Mouse (Mus musculus): ENCODE results near the gene Gm7735. TPM values are rescaled to one million over a fixed set of nuclear protein-coding genes. Genes with fewer than 3 reads are reported as not detected.

The Gm7735 gene
- polyA plus RNA-seq, 1 experiment from 2014 or later, result not detected

DNA sequence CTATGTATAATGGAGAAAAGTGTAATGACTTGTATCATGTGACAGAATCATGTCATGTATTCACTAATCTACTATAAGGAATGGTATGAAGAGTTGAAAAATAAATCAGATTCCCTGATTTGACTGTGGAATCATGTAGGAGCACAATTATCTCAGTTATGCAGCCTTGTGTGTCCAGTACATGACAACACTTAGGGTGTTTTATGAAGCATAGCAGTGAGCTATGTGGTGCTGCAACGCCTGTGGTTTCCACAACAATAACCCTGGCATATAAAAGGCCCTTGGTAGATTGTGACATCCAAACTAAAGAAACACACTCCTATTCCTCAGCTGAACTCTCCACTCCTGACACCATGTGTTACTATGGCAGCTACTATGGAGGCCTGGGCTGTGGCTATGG, 36.3 kb downstream of the Gm7735 start, which contains the start of gene Krtap20-2:
TSS of gene Krtap20-2 (plus strand) at position 301 of the 400 bp plus-strand sequence.
- Histone ChIP-seq H3K4me1 (ENCODE audit: insufficient read depth) (no peaks in the 10 kb centered on the region), H3K4me3 (ENCODE audit: low read depth, low read length) (no peak within 1 kb of the TSS), H3K9me3 (ENCODE audit: low read length) (no peaks in the 10 kb centered on the region; the same call in 1 of the 2 replicates), H3K9ac (replicated peaks) (no peak within 1 kb of the TSS), H3K27me3 (ENCODE audit: insufficient read depth, low read length) (no peaks in the 10 kb centered on the region), H3K4me2 (ENCODE audit: low read depth, low read length) (no peak within 1 kb of the TSS), H3K36me3 (replicated peaks; ENCODE audit: insufficient read depth, low read length) (no peaks in the 10 kb centered on the region), H3K27ac (ENCODE audit: low read depth) (no peak within 1 kb of the TSS)
- ATAC-seq (no peak), DNase-seq (no peak)
- 47% methylated on average over 1 of the region's 1 CpGs for WGBS (ENCODE audit: insufficient replicate concordance)
- no peak for TF ChIP-seq CTCF (IDR thresholded peaks at IDR 0.05; ENCODE audit: low read depth)
- no peak for TF ChIP-seq EP300 (IDR thresholded peaks at IDR 0.05; ENCODE audit: low read depth)

Other genes starting within 250 kb of the Gm7735 start
- gene Krtap19-9b, start 237.2 kb upstream of the Gm7735 start, polyA plus RNA-seq (2015; fragmentation: Nextera tagmentation; extraction: Ambion mirVana), result not detected in 2 replicates
- not detected in 2 replicates for gene Krtap16-3, start 206.6 kb upstream of the Gm7735 start, polyA plus RNA-seq (2015; fragmentation: Nextera tagmentation; extraction: Ambion mirVana)
- gene Krtap22-2, start 158.7 kb upstream of the Gm7735 start, polyA plus RNA-seq (2015; fragmentation: Nextera tagmentation; extraction: Ambion mirVana), result not detected in 2 replicates
- gene Gm10229, start 154.2 kb upstream of the Gm7735 start, polyA plus RNA-seq (2015; fragmentation: Nextera tagmentation; extraction: Ambion mirVana), result not detected in 2 replicates
- not detected in 2 replicates for gene Krtap6-1, start 137.8 kb upstream of the Gm7735 start, polyA plus RNA-seq (2015; fragmentation: Nextera tagmentation; extraction: Ambion mirVana)
- not detected in 2 replicates for gene Gm10228, start 128.0 kb upstream of the Gm7735 start, polyA plus RNA-seq (2015; fragmentation: Nextera tagmentation; extraction: Ambion mirVana)
- gene Krtap6-5, start 121.6 kb upstream of the Gm7735 start, polyA plus RNA-seq (2015; fragmentation: Nextera tagmentation; extraction: Ambion mirVana), result not detected in 2 replicates
- gene 1110025L11Rik, start 105.5 kb upstream of the Gm7735 start, polyA plus RNA-seq (2015; fragmentation: Nextera tagmentation; extraction: Ambion mirVana), result not detected in 2 replicates
- not detected in 2 replicates for gene Krtap6-3, start 85.5 kb upstream of the Gm7735 start, polyA plus RNA-seq (2015; fragmentation: Nextera tagmentation; extraction: Ambion mirVana)
- not detected in 2 replicates for gene Gm6358, start 28.6 kb upstream of the Gm7735 start, polyA plus RNA-seq (2015; fragmentation: Nextera tagmentation; extraction: Ambion mirVana)
- gene Gm10061, start 18.4 kb upstream of the Gm7735 start, polyA plus RNA-seq (2015; fragmentation: Nextera tagmentation; extraction: Ambion mirVana), result not detected in 2 replicates
- gene Gm9789, start 11.5 kb upstream of the Gm7735 start, polyA plus RNA-seq (2015; fragmentation: Nextera tagmentation; extraction: Ambion mirVana), result not detected in 2 replicates
- gene 1110057P08Rik, start 5.2 kb downstream of the Gm7735 start, polyA plus RNA-seq (2015; fragmentation: Nextera tagmentation; extraction: Ambion mirVana), result not detected in 2 replicates
- not detected in 2 replicates for gene Krtap20-2, start 36.4 kb downstream of the Gm7735 start, polyA plus RNA-seq (2015; fragmentation: Nextera tagmentation; extraction: Ambion mirVana)
- not detected in 2 replicates for gene Krtap21-1, start 234.4 kb downstream of the Gm7735 start, polyA plus RNA-seq (2015; fragmentation: Nextera tagmentation; extraction: Ambion mirVana)